In the genomic region with DNA sequence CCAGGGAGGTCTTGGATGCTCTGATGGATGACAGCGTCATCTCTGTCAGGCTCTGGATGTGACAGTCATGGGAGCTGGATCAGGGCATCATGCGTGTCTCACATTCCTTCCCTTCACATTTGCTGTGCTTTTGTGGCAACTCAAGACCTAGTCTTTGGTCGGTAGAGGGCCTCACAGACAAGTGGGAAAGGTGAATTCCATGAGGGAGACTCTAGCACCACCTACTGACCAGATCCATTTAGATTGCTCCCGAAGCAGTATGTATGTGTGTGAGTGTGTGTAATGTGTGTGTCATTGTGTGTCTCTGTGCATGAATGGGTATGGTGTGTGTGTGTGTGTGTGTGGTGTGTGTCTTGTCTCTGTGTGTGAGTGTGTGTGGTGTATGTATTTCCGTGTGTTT, we compare ENCODE assay signal across 7 mouse cellular contexts. TPM values are rescaled to one million over a fixed set of nuclear protein-coding genes. Genes with fewer than 3 reads are reported as not detected.
DNase-seq lines count a peak whose midpoint lies in the region; ATAC-seq and TF ChIP-seq lines count a peak whose summit lies in the region.

No protein-coding gene starts in this region.

- peaks cover 8% of the 10 kb centered on the region; the same call in 1 of the 2 replicates for H3K36me3 ChIP-seq in stomach, postnatal 0 days (ENCODE audit: control insufficient read depth, insufficient read depth, low read length)

- H3K4me2 ChIP-seq in stomach, postnatal 0 days (replicated peaks; ENCODE audit: low read depth): no peak overlapping the region

- no peak overlapping the region for H3K9ac ChIP-seq in stomach, postnatal 0 days (ENCODE audit: low read length)

- H3K9me3 ChIP-seq in stomach, postnatal 0 days (ENCODE audit: control insufficient read depth, low read length): no peaks in the 10 kb centered on the region

- no peaks in the 10 kb centered on the region for H3K27me3 ChIP-seq in stomach, postnatal 0 days (ENCODE audit: control insufficient read depth, insufficient read depth, low read length)

- DNase-seq in 3T3-L1 (ENCODE audit: low read depth, low spot score) (peak; percentile 90), A20 (ENCODE audit: low read depth, low spot score) (peak; percentile 53)
- DNase-seq in cerebellum, adult 9-10 months: peak; percentile 57
- peak; percentile 54 for DNase-seq in gastrocnemius, postnatal 14 days
- DNase-seq in kidney, postnatal 10 days: peak; percentile 78
- no peak for DNase-seq in lung, adult 2 months
- peak; percentile 66 for DNase-seq in stomach, postnatal 0 days (ENCODE audit: low spot score)

- TF ChIP-seq EP300 in stomach, postnatal 0 days (optimal IDR thresholded peaks at IDR 0.05): no peak

- WGBS in lung, adult 2 months: 51% methylated on average over 5 of the region's 5 CpGs
- 50% methylated on average over 5 of the region's 5 CpGs for WGBS in stomach, postnatal 0 days

- H3K4me1 ChIP-seq in lung, adult 2 months (ENCODE audit: control insufficient read depth, insufficient read depth, low read length): peaks cover 2% of the 10 kb centered on the region; the same call in 1 of the 2 replicates
- H3K4me1 ChIP-seq in stomach, postnatal 0 days (replicated peaks; ENCODE audit: control insufficient read depth, insufficient read depth): no peaks in the 10 kb centered on the region

- ATAC-seq in stomach, postnatal 0 days (ENCODE audit: low FRiP score, low TSS enrichment): peak; percentile 65

- no peak overlapping the region for H3K4me3 ChIP-seq in lung, adult 2 months (replicated peaks; ENCODE audit: extremely low read depth, low read depth, low read length)
- no peak overlapping the region for H3K4me3 ChIP-seq in stomach, postnatal 0 days (ENCODE audit: low read depth, low read length)

- H3K27ac ChIP-seq in stomach, postnatal 0 days (replicated peaks): no peak overlapping the region

- TF ChIP-seq POLR2A in lung, adult 2 months (IDR thresholded peaks at IDR 0.05; ENCODE audit: borderline replicate concordance, extremely low read depth, low read depth, low read length): no peak

- peak; percentile 47; the same call in 1 of the 2 replicates for TF ChIP-seq CTCF in lung, adult 2 months (IDR thresholded peaks at IDR 0.05; ENCODE audit: insufficient read depth, low read length)
- peak; percentile 100 for TF ChIP-seq CTCF in stomach, postnatal 0 days (IDR thresholded peaks at IDR 0.05; ENCODE audit: low read depth)

- intact Hi-C loops in gastrocnemius, postnatal 14 days (cut with DNase I; ENCODE audit: low total_unique reads): loop anchor here (5.0 kb wide), 1 partner anchor 97 kb away; no protein-coding TSS in a partner anchor

RNA-seq across cellular contexts. Expression of gene Fbln1, which starts 43.5 kb away (rescaled TPM):
- total RNA-seq in gastrocnemius, postnatal 14 days (2021): 10 to 100 TPM; 12.2 to 15.3 TPM
- 116 and 137 TPM in 2 replicates for polyA plus RNA-seq in lung, adult 2 months (2012; rRNA removed)
- 109 and 112 TPM in 2 replicates for polyA plus RNA-seq in stomach, postnatal 0 days (2015; fragmentation: Nextera tagmentation; extraction: Ambion mirVana)
